In genomic region chr3:55177271-55177670, GRCm38 (mm10) we compare ENCODE assay signal across 17 mouse cellular contexts. TPM values are rescaled to one million over a fixed set of nuclear protein-coding genes. Genes with fewer than 3 reads are reported as not detected.
"Had no signal": no experiment of that assay in that cellular context is flagged by ENCODE, and none has a peak within 500 bp of the region (broad histone marks: within the 10 kb centered on the region; RNA-seq: fewer than 3 reads in every experiment).

No protein-coding gene starts in this region.

- H3K27me3 ChIP-seq: lung, embryonic 15.5 days; midbrain, embryonic 12.5 days; neural tube, embryonic 12.5 days; stomach, embryonic 15.5 days had no signal

- H3K36me3 ChIP-seq: lung, embryonic 15.5 days; midbrain, embryonic 10.5 days; midbrain, embryonic 12.5 days; neural tube, embryonic 12.5 days; stomach, embryonic 15.5 days had no signal

- H3K4me1 ChIP-seq: lung, embryonic 15.5 days; midbrain, embryonic 12.5 days; neural tube, embryonic 12.5 days; stomach, embryonic 15.5 days had no signal

- H3K9ac ChIP-seq: liver, postnatal 0 days; lung, embryonic 15.5 days; midbrain, embryonic 12.5 days; neural tube, embryonic 12.5 days; stomach, embryonic 15.5 days had no signal

- H3K27ac ChIP-seq: lung, embryonic 15.5 days; midbrain, embryonic 10.5 days; midbrain, embryonic 12.5 days; neural tube, embryonic 12.5 days; stomach, embryonic 15.5 days; stomach, postnatal 0 days had no signal

- H3K4me3 ChIP-seq: lung, embryonic 15.5 days; midbrain, embryonic 10.5 days; midbrain, embryonic 12.5 days; neural tube, embryonic 12.5 days; stomach, embryonic 15.5 days had no signal

- H3K4me2 ChIP-seq: lung, embryonic 15.5 days; midbrain, embryonic 12.5 days; neural tube, embryonic 12.5 days; stomach, embryonic 15.5 days had no signal

- H3K9me3 ChIP-seq: lung, embryonic 15.5 days; midbrain, embryonic 10.5 days; midbrain, embryonic 12.5 days; neural tube, embryonic 12.5 days; stomach, embryonic 15.5 days had no signal

- ATAC-seq: liver, postnatal 0 days; midbrain, embryonic 16.5 days had no signal

- DNase-seq: liver, postnatal 0 days; lung, adult 2 months; lung, postnatal 10 days; lung, postnatal 4 days; midbrain, embryonic 14.5 days; right cerebral cortex, postnatal 14 days; thymus, adult 2 months; thymus, postnatal 25 days; thymus, postnatal 4 days had no signal

RNA-seq across cellular contexts. Expression of gene Sohlh2, which starts 4.6 kb away (rescaled TPM):
- polyA plus RNA-seq: liver, postnatal 0 days; lung, adult 2 months; midbrain, embryonic 10.5 days; midbrain, embryonic 12.5 days; midbrain, embryonic 14.5 days; midbrain, embryonic 16.5 days; neural tube, embryonic 12.5 days; spleen, adult 2 months; stomach, embryonic 15.5 days; stomach, postnatal 0 days had no signal

RNA-seq across cellular contexts. Expression of gene Ccdc169, which starts 40.1 kb away (rescaled TPM):
- polyA plus RNA-seq: liver, postnatal 0 days; lung, adult 2 months; lung, embryonic 15.5 days; midbrain, embryonic 12.5 days; neural tube, embryonic 12.5 days; spleen, adult 2 months; thymus, adult 2 months had no signal
